Mouse (Mus musculus) left cerebral cortex, adult 18-20 months (tissue): Measurements from ENCODE around the gene Cd247. TPM values are rescaled to one million over a fixed set of nuclear protein-coding genes. Genes with fewer than 3 reads are reported as not detected.

Experiments used
- DNase-seq, 2 experiments: peaks; one replicate each; pipeline ENCODE4 v3.0.0; 2021 to 2022; ENCODE audit warnings: low spot score in 2 of 2, mixed read lengths in 1 of 2
- total RNA-seq, 2 experiments: library from RNA; stranded (reverse); gene quantifications; 2 replicates each; pipeline ENCODE4 v1.2.3; 2021

The Cd247 gene
- total RNA-seq, 2 experiments from 2014 or later: not detected

- no peak for DNase-seq
These were observed 63.6 kb downstream of the Cd247 start for GRCm38 (mm10) chr1:165852131-165852530.

GRCm38 (mm10) chr1:165853131-165853721 lies 64.7 kb downstream of the Cd247 start:
- DNase-seq: no peak

DNA sequence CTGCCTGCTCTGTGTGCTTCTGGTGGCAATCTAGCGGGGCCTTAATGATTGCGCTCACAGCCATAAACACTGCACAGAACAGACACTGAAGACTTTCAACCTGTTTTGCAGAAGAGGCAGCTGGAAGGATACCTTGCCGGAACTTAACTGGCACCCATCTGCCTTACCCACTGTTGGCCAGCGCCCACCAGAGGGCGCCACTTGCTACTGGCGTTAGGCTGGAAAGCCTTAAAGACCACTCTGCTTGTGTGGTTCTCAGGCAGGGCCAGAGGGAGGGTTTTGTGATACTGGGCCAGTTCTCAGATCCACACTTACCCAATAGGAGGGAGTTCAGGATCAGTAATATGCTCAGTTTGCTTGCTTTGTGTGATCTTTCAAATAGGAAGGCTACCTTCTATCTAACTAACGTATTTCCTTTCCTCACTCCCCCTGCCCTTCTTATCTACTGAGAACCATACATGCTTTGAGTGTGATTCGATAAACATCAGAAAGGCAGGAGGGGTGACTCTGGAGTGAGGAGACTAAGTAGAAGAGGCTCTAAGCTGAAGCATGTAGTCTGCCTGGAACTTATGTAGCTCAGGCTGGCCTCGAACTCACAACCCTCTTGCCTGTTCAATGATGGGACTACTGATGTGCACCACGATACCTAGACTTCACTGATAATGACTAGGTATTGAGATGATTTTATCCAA lies 65.4 kb downstream of the Cd247 start:
- peak; percentile 59 to 72 for DNase-seq

GRCm38 (mm10) chr1:165855759-165856545 lies 67.5 kb downstream of the Cd247 start:
- no peak for DNase-seq

DNA sequence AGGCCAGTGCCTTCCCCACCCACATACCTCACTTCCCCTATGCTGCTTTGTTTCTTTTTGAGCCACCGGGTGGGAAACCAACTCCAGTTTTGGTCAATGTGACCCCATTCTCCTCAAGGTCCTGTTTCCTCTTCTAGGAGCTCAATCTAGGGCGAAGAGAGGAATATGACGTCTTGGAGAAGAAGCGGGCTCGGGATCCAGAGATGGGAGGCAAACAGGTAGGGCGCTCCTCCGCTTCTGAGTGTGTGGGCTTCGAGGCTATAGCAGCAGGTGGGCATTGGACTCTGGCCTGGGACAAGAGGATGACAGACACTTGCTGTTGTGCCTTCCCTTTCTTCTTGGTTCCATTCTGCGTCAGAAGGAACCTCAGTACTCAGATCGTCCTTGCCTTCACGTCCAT lies 68.8 kb downstream of the Cd247 start:
- no peak for DNase-seq

- DNase-seq: no peak
These were observed 69.9 kb downstream of the Cd247 start for GRCm38 (mm10) chr1:165858356-165858755.

DNA sequence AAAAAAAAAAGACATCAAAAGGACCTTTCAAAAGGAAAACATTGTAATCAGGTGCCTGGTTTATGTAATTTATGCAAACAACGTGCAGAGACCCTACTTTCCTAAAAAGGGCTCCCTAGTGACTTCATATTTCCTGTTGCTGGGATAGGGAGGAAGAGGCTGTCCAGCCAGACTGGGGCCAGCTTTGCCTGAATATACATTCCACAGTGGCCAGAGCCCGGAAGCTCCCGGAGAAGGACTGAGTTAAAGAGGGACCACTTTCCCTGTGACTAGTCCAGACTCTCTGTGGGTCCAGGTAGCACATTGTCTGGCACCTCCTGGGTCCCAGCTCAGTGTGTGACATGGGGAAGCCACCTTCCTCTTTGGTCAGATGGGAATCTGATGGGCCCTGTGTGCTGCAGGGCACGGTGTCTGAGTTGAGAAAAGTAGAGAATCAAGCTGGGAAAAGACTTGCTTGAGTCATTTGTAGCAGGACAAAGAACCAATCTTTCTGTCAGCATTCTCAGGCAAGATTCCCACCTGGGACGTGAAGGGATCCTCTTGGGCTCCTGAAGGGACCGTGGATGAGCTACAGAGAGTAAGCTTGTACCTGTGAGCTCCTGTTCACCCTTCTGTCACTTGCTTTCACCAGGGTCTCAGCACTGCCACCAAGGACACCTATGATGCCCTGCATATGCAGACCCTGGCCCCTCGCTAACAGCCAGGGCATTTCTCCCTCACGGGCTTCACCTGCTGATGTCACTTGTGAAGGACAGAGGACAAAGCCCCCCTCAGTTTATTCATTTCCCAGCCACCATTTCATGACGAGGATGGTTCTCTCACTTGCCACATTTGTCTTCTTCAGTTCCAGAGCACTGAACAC lies 72.1 kb downstream of the Cd247 start:
- DNase-seq: no peak

GRCm38 (mm10) chr1:165861235-165861609 lies 72.7 kb downstream of the Cd247 start:
- no peak for DNase-seq

DNA sequence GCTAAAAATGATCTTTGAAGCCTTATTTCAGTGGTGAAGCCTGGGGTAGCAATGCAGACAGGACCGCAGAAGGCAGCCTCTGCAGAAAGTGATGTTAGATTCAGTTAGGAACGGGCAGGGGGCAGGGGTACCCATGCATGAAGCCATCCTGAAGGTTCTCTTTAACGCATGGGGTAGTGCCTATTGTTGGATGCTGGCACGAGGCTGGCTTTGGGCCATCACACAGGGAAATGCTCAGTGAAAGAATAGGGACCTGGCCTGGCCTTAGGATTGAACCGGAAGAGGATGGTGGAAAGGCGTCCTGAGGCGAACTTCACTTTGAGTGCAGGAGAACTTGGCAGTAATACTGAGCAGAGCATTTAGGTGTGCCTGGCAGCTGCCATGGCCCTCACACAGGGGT lies 73.6 kb downstream of the Cd247 start:
- DNase-seq: no peak

DNA sequence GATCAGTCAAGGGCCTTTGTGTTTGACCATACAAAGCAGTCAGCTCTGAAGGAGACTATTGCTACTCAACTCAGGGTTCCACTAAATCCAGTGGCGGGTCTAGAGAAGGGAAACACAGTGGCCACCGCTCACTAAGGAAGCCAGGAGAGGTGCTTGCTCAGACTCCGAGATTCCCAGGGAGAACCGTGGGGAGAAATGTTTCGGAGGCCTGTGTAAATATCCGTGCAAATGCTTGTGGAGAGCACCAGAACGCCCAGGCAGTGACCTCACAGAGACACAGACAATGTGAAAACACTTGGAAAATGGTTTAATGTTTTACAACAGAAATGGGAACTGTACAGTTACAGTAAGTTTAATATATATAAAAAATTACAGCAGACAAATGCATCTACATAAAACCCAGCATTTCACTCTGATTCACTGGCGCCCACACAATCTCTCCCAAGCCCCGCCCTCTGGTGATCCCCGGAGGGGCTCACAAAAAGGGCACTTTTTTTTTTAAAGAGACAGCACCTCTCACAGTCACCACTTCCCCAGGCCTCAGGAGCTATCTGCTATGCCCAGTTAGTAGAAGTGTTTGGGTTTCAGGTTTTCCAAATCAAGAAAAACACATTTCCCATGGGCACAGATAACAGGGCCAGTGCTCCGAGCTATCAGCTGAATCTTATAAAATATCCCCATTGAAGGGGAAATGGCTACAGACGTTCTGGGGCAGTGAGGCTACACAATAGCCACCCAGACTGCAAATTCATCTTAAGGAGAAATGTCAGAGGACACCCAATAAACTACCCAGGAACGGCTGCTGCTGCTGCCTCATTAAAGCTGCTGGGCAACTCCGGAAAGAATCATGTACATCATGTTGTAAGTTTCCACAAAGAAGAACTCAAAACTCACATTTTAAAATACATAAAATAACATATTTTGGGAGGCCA lies 76.6 kb downstream of the Cd247 start:
- DNase-seq: no peak

DNA sequence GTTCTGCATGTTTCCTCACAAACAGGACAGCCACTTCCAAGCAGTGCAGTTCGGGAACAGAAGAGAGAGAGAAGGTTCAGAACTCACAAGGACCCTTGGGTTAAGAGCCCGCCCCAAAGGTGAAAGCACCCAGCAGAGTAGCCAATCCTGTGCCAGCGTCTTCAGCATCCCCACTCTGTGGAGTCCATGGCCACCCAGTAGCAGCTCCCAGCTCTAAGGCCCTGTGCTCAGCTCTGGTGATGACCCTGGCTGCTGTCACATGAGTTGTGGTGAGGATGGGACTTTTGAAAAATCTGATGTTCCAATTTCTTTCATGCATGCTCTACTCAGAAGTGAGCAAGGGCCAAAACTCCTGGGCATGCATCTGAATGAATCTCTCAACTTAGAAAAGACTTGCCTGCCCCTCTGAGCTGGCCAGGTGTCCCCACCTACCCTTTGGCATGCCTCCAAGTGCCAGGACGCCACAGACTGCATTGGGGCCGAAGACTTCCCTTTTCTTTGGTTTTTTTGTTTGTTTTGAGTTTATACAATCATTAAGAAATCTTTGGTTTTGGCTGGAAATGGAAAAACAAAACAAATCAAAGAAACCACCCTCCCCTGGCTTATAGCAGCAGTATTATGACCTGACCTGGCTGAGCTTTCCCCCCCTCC lies 78.3 kb downstream of the Cd247 start:
- no peak for DNase-seq

DNA sequence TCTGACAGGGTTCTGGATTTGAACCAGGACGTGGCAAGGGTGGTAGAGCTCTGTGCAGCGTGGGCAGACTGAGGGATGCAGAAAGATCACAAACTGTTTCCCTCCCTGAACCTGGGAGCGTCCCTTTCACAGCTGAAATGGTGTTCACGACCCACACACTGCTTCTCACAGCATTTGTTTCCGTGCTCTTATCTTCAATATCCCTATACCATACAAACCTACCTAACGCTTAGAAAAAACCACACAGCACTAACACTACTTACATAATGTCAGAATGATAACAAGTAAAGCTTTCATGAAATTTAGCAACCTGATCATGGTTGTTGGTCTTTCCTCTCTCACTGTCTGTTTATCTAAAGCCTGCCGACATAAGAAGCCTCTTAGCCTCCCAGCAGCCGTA lies 80.2 kb downstream of the Cd247 start:
- no peak for DNase-seq

DNA sequence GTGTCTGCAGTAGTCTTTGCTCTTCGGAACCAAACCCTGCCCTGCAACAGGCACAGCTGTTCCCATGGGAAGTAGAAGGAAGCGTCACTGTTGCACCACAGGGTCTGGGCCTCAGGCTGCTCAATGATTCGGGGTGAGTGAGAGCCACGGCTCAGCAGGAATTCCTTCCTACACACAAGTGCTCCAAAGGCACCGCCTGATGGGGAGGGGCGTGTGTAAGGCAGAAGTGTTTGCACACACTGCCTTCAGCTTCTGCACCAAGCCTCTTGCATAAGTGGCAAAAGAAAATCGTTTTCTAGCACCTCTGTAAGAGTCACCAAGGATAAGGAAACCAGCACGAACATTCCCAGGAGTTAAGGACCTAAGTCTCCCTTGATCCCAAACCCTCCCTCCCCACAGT lies 86.2 kb downstream of the Cd247 start:
- DNase-seq: no peak

- no peak for DNase-seq
These were observed 87.2 kb downstream of the Cd247 start for GRCm38 (mm10) chr1:165875520-165876284.

DNA sequence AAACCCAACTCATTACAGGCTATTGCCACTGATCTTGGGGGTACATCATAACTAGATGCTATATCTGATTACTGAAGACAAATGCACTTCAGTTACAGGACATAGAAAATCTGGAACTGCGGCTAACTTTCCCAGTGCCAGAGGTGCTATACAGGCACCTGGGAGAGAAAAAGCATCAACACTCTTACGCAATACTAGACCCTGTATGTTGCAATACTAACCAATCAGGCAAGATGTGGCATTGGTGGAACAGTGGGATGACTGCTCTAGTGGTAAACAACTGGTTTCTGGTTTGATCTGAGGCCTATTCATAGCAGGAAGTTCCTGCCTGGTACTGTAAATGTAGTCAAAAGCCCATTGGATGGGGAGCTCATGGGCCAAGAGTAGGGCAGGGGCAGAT lies 90.3 kb downstream of the Cd247 start:
- no peak for DNase-seq

DNA sequence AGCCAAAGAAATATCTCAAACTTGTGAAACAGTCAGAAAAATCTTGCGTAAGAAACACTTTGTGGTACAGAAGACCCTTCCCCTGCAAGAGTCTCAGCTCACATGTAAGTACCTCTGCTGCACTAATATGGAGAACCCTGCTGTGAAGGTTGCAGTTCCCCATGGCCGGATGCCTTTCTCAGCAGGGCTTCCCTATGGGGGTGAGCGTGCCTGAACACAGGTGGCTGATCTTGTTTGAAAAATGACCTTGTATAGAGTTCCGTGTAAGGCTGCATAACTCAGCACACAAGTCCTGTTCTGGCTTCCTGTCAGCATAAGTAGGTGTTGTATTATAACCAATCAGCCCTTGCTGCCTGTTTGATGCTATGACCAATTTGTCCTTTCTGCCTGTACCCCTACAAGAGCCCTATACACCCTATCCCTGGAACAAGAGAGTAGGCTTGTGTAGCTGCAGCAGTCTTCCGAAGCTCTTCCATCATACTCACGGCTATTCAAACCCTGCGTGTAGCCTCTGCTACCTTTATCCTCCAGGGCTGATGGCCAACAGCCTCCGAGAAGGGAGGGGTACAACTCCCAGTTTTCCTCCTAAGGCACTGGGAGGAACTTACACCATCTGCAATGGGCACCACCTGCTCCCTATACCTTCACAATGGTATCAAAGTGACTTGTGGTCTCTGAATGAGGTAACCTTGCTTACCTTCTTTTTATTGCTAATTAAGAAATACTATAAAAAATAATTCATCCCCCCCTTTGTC lies 93.8 kb downstream of the Cd247 start:
- no peak for DNase-seq

- DNase-seq: no peak
These were observed 103.2 kb downstream of the Cd247 start for GRCm38 (mm10) chr1:165891686-165892085.

- no peak for DNase-seq
These were observed 115.1 kb downstream of the Cd247 start for GRCm38 (mm10) chr1:165903596-165903995.
